Mouse (Mus musculus) left cerebral cortex, postnatal 36 days (tissue): ENCODE results near the gene Daxx. TPM values are rescaled to one million over a fixed set of nuclear protein-coding genes. Genes with fewer than 3 reads are reported as not detected.
"Not testable (repeated sequence)": the region's sequence is repeated elsewhere in the genome, so short reads cannot be mapped to it uniquely, and the experiment has no call there.

ENCODE experiments used
- DNase-seq, 2 experiments: peaks; one replicate each; pipeline ENCODE4 v3.0.0; 2021 to 2022; ENCODE audit warnings: low spot score in 2 of 2, mixed read lengths in 1 of 2
- intact Hi-C: fragments of 180-260 bp; cut with DNase I; formaldehyde crosslinking; loops from one replicate; pipeline ENCODE4 v1.15.1; 2025
- total RNA-seq, 2 experiments: library from RNA; stranded (reverse); gene quantifications; 2 replicates each; pipeline ENCODE4 v1.2.3; 2021

Gene Daxx
- total RNA-seq, 2 experiments from 2014 or later: 29.9 to 32.9 TPM

GRCm38 (mm10) chr17:33935422-33936055, 26.3 kb downstream of the Daxx start:
- intact Hi-C loops: loop anchor here (10.0 kb wide), 1 partner anchor 909 kb away; no protein-coding TSS in a partner anchor
- DNase-seq: no peak

GRCm38 (mm10) chr17:33936993-33937392, 27.8 kb downstream of the Daxx start:
- intact Hi-C loops: loop anchor here (10.0 kb wide), 1 partner anchor 908 kb away; no protein-coding TSS in a partner anchor
- no peak for DNase-seq

GRCm38 (mm10) chr17:33938783-33939182, 29.6 kb downstream of the Daxx start:
- DNase-seq: no peak
- intact Hi-C loops: loop anchor here (10.0 kb wide), 1 partner anchor 906 kb away; no protein-coding TSS in a partner anchor

- DNase-seq: peak; percentile 81 to 87
- intact Hi-C loops: loop anchor here (1.0 kb wide), 1 partner anchor 16 kb away; the partner anchor contains the start of gene Rps18
These were observed 31.1 kb downstream of the Daxx start, which contains the start of the genes Pfdn6 and Wdr46 for GRCm38 (mm10) chr17:33940206-33940805. TSS of gene Pfdn6 (minus strand) at chr17:33940343. TSS of gene Wdr46 (plus strand) at chr17:33940660.

- DNase-seq: no peak
- intact Hi-C loops: loop anchor here (1.0 kb wide), 1 partner anchor 15 kb away; the partner anchor contains the start of gene Rps18
These were observed 31.8 kb downstream of the Daxx start for GRCm38 (mm10) chr17:33940981-33941380.

GRCm38 (mm10) chr17:33941381-33941780, 32.2 kb downstream of the Daxx start:
- intact Hi-C loops: no loop called here
- DNase-seq: no peak

- intact Hi-C loops: no loop called here
- no peak for DNase-seq
These were observed 34.2 kb downstream of the Daxx start for GRCm38 (mm10) chr17:33943454-33943853.

GRCm38 (mm10) chr17:33947430-33948089, 38.3 kb downstream of the Daxx start:
- DNase-seq: no peak
- intact Hi-C loops: no loop called here

- DNase-seq: no peak
These were observed 39.1 kb downstream of the Daxx start for GRCm38 (mm10) chr17:33948090-33948904.

GRCm38 (mm10) chr17:33948905-33949537, 39.8 kb downstream of the Daxx start:
- DNase-seq: no peak
- intact Hi-C loops: no loop called here

More at GRCm38 (mm10) chr17:33948090-33948904, 39.1 kb downstream of the Daxx start:
- intact Hi-C loops: no loop called here

GRCm38 (mm10) chr17:33950131-33950625, 41.0 kb downstream of the Daxx start:
- intact Hi-C loops: no loop called here
- DNase-seq: no peak

- DNase-seq: peak; percentile 77 to 81
- intact Hi-C loops: no loop called here
These were observed 42.1 kb downstream of the Daxx start, which contains the start of gene B3galt4 for GRCm38 (mm10) chr17:33951021-33951946. TSS of gene B3galt4 (minus strand) at chr17:33951488.

- DNase-seq, intact Hi-C loops: not testable (repeated sequence)
These were observed 42.8 kb downstream of the Daxx start for GRCm38 (mm10) chr17:33952015-33952414.

- DNase-seq: no peak
- intact Hi-C loops: no loop called here
These were observed 43.7 kb downstream of the Daxx start for GRCm38 (mm10) chr17:33952879-33953278.

GRCm38 (mm10) chr17:33953310-33953709, 44.1 kb downstream of the Daxx start:
- intact Hi-C loops: no loop called here

GRCm38 (mm10) chr17:33953961-33954565, 44.8 kb downstream of the Daxx start:
- intact Hi-C loops: no loop called here
- no peak for DNase-seq

More at GRCm38 (mm10) chr17:33953310-33953709, 44.1 kb downstream of the Daxx start:
- DNase-seq: no peak
